Mouse (Mus musculus) ovary, postnatal 10 days (tissue): ENCODE data around the gene Eif2s3x.
"Not testable (repeated sequence)": the region's sequence is repeated elsewhere in the genome, so short reads cannot be mapped to it uniquely, and the experiment has no call there.

Experiments used
- DNase-seq: peaks from one replicate; pipeline ENCODE4 v3.0.0; 2022; ENCODE audit warnings: low spot score

Eif2s3x gene

GRCm38 (mm10) chrX:94212597-94213321, at the start of gene Eif2s3x:
Eif2s3x (minus strand) TSS chrX:94212862.
- DNase-seq = peak; percentile 87

DNA sequence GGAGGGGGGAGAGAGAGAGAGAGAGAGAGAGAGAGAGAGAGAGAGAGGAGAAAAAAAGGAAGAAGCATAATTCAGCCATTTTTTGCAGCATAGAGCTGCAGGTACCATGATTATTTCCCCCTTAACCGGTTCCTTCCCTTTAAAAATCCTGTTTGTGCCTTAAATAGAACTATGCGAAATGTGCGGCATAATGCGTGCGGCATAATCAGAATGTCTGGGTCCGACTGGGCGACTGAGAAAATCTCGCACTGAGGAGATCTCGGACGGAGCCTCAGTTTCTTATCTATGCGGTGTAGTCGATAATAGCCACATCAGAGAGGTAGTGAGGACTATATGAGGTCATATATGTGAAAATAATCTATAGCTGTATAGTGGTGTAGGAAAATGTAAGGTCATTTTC, 22.9 kb upstream of the Eif2s3x start:
- DNase-seq = no peak

DNA sequence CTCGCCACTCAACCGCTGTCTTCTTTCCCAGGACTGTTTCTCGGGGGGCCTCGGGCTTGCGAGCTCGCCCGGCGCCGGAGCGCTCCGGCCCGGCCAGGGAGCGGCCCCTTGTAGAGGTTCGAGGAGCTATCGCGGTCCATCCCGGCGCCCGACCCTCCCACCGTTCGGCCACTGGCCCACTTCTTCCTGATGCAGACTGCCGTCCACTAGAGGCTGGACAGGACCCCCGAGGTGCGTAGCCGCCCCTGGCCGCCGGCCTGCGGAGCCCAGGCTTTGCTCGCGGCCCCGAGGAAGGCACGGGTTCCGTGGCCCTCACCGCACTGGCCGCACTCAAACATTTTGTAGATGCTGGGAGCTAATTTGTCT, 22.5 kb upstream of the Eif2s3x start:
- peak; percentile 3 for DNase-seq

- DNase-seq = peak; percentile 65
Observed at GRCm38 (mm10) chrX:94234532-94235189, 22.0 kb upstream of the Eif2s3x start, which contains the start of gene Klhl15. Klhl15 (plus strand) TSS chrX:94234599.

DNA sequence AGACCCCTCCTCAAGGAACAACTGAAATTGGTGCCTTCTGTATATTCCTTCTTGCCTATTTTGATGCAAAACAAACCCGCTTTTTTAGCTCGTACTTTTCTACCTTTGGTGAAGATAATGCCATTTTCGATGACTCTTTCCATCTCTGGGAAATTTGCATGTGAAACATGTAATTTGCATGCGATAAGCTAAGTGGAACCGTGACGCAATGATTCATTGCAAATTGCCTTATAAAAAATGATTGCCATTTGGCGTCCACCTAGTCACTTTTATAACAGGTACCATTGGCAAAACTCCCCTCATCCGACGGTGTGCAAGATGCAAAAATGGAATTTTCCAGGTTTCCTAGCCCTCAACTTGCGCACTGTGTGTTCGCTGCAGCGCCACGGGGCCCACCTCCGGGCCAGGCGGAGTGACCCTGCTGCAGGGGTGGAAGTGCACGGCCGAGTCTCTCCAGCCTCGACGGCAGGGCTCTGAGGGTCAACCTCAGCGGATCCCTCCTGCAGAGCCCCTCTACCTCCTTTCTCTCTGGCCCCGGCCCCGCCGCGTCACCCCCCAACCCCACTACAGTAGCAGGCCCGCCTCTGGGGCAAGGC, 21.4 kb upstream of the Eif2s3x start:
- no peak for DNase-seq

GRCm38 (mm10) chrX:94233432-94233831, 20.8 kb upstream of the Eif2s3x start:
- DNase-seq = no peak

DNA sequence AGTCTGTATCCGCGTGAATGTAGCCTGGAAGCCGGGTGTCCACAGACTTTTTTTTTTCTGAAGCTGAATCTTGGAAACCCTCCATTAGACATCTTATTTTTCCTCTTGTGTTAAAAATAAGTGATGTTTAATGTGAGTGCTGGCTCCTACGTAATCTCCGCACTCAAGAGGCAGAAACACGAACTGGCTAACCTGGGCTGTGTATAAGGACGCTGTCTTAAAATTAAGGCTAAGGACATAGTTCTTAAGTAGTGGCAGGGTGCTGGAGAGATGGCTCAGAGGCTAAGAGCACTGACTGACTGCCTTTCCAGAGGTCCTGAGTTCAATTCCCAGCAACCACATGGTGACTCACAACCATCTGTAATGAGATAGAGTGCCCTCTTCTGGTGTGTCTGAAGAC, 722 bp upstream of the Eif2s3x start:
- DNase-seq = no peak

- DNase-seq = no peak
Observed at GRCm38 (mm10) chrX:94212264-94212596, 432 bp downstream of the Eif2s3x start.

- DNase-seq = no peak
Observed at GRCm38 (mm10) chrX:94197789-94198188, 14.9 kb downstream of the Eif2s3x start.

DNA sequence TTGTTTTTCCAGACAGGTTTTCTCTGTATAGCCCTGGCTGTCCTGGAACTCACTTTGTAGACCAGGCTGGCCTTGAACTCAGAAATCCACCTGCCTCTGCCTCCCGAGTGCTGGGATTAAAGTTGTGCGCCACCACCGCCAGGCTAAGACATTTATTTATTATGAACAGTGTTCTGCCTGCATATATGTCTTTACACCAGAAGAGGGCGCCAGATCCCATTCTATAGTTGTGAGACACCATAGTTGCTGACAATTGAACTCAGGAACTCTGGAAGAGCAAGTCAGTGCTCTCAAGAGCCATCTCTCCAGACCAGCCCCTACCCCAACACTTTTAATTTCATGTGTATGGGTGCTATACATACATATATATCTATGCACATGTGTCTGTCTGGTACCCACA, 18.8 kb downstream of the Eif2s3x start:
- DNase-seq = not testable (repeated sequence)

DNA sequence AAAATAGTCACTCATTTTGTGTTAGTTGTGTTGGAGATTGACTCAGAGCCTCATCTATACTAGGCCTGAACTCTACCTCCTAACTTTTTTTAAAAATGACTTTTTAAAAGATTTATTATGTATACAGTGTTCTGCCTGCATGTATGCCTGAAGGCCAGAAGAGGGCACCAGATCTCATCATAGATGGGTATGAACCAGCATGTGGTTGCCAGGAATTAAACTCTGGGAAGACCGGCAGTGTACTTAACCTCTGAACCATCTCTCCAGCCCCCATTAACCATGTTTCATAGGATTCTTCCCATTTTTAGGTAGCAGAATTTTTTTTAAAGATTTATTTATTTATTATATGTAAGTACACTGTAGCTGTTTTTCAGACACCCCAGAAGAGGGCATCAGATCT, 27.5 kb downstream of the Eif2s3x start:
- no peak for DNase-seq

GRCm38 (mm10) chrX:94183814-94184213, 28.8 kb downstream of the Eif2s3x start:
- DNase-seq = no peak

DNA sequence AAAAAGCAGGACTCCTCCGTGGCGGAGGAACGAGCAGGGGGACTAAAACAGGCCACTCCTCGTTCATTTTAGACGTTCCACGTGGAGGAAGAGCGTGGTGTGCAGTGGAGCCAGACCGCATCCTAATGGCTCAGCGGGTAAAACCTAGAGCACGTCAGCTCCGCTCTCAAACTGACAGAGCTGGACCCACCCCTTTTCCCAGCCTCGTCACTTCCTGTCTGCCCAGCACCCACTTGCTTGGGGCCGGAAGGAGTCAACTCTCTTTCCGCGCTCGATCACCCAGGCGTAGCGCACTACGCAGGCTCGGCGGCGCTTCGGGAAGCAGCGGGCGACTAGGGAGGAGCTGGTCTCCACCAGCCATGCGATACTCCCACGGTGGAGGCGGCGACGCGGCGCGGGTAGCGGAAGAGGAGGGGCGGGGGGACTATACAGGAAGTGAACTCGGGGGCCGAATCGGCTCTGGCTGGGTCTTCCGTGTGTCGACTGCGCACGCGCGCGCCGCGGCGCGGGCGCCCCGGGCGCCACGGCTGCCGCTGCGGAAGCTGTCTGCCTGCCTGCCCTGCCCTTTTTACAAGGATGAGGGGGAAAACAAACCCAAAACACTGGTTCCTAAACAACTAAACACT, 34.8 kb downstream of the Eif2s3x start:
- DNase-seq = peak; percentile 89

GRCm38 (mm10) chrX:94169348-94169747, 43.3 kb downstream of the Eif2s3x start:
- no peak for DNase-seq

DNA sequence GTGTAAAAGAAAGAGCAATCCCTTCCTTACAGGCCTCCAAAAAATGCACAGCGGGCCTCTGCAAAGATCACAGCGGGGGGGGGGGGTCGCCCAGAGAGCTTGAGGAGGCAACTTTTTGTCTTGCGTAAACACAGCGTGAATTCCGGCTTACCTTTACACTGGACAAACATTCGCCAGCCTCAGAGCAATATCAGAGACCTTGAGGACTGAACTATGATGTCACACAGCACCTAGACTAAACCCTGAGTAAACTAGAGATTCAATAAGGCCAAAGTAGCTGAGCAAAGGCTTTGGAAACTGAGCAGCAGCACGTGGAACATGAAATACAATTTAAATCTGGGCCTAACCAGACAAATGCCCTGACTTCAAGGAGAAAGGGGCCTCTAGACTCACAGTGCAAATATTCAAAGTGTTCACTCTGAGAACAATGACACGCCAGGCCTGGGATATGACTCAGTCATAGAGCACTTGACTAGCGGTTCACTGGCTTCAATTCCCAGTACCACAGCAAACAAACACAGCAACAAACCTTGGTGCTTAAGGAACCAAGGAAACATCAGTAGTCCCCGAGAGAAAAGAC, 60.3 kb downstream of the Eif2s3x start:
- no peak for DNase-seq

GRCm38 (mm10) chrX:94150471-94150870, 62.2 kb downstream of the Eif2s3x start:
- DNase-seq = no peak

GRCm38 (mm10) chrX:94142004-94142771, 70.5 kb downstream of the Eif2s3x start:
- DNase-seq = no peak

- no peak for DNase-seq
Observed at GRCm38 (mm10) chrX:94140080-94140479, 72.6 kb downstream of the Eif2s3x start.
